Mouse (Mus musculus): ENCODE results near the gene Grap2. TPM values are rescaled to one million over a fixed set of nuclear protein-coding genes. Genes with fewer than 3 reads are reported as not detected.

Grap2 gene
- 6.2 and 6.5 TPM in 2 replicates for polyA plus RNA-seq (2012)

GRCm38 (mm10) chr15:80572291-80572690 is at the start of gene Grap2:
TSS of gene Grap2 (plus strand) at chr15:80572594.

GRCm38 (mm10) chr15:80565106-80565665 is 7.2 kb upstream of the Grap2 start, which contains the start of gene Enthd1:
TSS of gene Enthd1 (minus strand) at chr15:80565156.

GRCm38 (mm10) chr15:80671295-80672252 is 99.2 kb downstream of the Grap2 start, which contains the start of gene Fam83f:
TSS of gene Fam83f (plus strand) at chr15:80671847.

Other genes with a start within 250 kb of the Grap2 start
- not detected in 2 replicates for gene Enthd1, start 7.4 kb upstream of the Grap2 start, polyA plus RNA-seq (2012)
- gene Fam83f, start 99.3 kb downstream of the Grap2 start, polyA plus RNA-seq (2012), result 0.68 and 0.80 TPM in 2 replicates
- gene Tnrc6b, start 138.7 kb downstream of the Grap2 start, polyA plus RNA-seq (2012), result 22.2 and 37.3 TPM in 2 replicates

Measured in megakaryocyte-erythroid progenitor cell, adult 5 weeks (primary cell).